Mouse (Mus musculus) CH12.LX (cell line): ENCODE data around the gene Fam171a1. TPM values are rescaled to one million over a fixed set of nuclear protein-coding genes. Genes with fewer than 3 reads are reported as not detected.

Experiments
- DNase-seq: peaks from one replicate; pipeline ENCODE4 v3.0.0-alpha.2; 2013; ENCODE audit errors: extremely low read depth
- H3K27ac ChIP-seq: 2 replicates; pipeline ENCODE4 v1.5.1; 2012; ENCODE audit warnings: low read depth, mild to moderate bottlenecking, control low read depth, moderate library complexity; ENCODE audit not compliant: insufficient read depth
- H3K27me3 ChIP-seq: replicated peaks from 2 replicates; pipeline ENCODE3; 2012; ENCODE audit warnings: inconsistent platforms
- H3K36me3 ChIP-seq, 2 experiments: replicated peaks in 1 of 2; 2 replicates each; pipeline versions ENCODE3 to v1.6.1; 2012; ENCODE audit warnings: inconsistent platforms in 1 of 2, low read length in 1 of 2, mild to moderate bottlenecking in 1 of 2, mixed read lengths in 1 of 2, moderate library complexity in 1 of 2; ENCODE audit not compliant: control insufficient read depth in 1 of 2, insufficient read depth in 1 of 2
- H3K4me1 ChIP-seq, 2 experiments: 2 replicates each; pipeline ENCODE4 v1.6.1; 2012; ENCODE audit warnings: inconsistent platforms in 1 of 2, moderate library complexity in 1 of 2; ENCODE audit not compliant: insufficient read depth in 2 of 2, control insufficient read depth in 1 of 2
- H3K4me2 ChIP-seq: 2 replicates; pipeline ENCODE4 v1.6.1; 2012; ENCODE audit warnings: low read depth, mild to moderate bottlenecking, control low read depth; ENCODE audit not compliant: poor library complexity, insufficient read depth, severe bottlenecking
- H3K4me3 ChIP-seq, 3 experiments: fragments of 150-350 bp in 1 of 3; sonication (generic) in 1 of 3; replicated peaks in 1 of 3; 2 replicates each; pipeline versions ENCODE3 to v1.5.1; 2011 to 2012; ENCODE audit warnings: low read depth in 2 of 3, low read length in 2 of 3, mild to moderate bottlenecking in 2 of 3, moderate library complexity in 2 of 3, control low read depth in 1 of 3, improper control_type of control experiment in 1 of 3, inconsistent platforms in 1 of 3, mixed read lengths in 1 of 3; ENCODE audit not compliant: poor library complexity in 1 of 3
- H3K79me2 ChIP-seq: replicated peaks from 2 replicates; pipeline ENCODE4 v1.6.1; 2012; ENCODE audit warnings: mild to moderate bottlenecking, moderate library complexity; ENCODE audit not compliant: control insufficient read depth, poor library complexity, insufficient read depth, severe bottlenecking; ENCODE audit errors: extremely low read depth
- H3K9ac ChIP-seq: 2 replicates; pipeline ENCODE4 v1.6.1; 2012; ENCODE audit warnings: low read depth, mild to moderate bottlenecking, control low read depth, moderate library complexity; ENCODE audit not compliant: insufficient read depth
- H3K9me3 ChIP-seq: replicated peaks from 2 replicates; pipeline ENCODE3; 2012; ENCODE audit warnings: low read length, inconsistent platforms, mixed read lengths
- CHD2 ChIP-seq: IDR thresholded peaks from 2 replicates; pipeline ENCODE4 v1.6.1; 2011; ENCODE audit warnings: low read length, improper control_type of control experiment
- E2F4 ChIP-seq: IDR thresholded peaks from 2 replicates; pipeline ENCODE4 v1.6.1; 2011; ENCODE audit warnings: low read depth, low read length, improper control_type of control experiment; ENCODE audit not compliant: insufficient replicate concordance
- ELF1 ChIP-seq: IDR thresholded peaks from 2 replicates; pipeline ENCODE4 v1.6.1; 2014; ENCODE audit warnings: low read depth, mild to moderate bottlenecking, inconsistent platforms, low read length, improper control_type of control experiment
- ETS1 ChIP-seq: conservative IDR thresholded peaks from 2 replicates; pipeline ENCODE4 v1.6.1; 2012; ENCODE audit warnings: low read depth, mild to moderate bottlenecking, inconsistent platforms, low read length, improper control_type of control experiment, moderate library complexity
- GABPA ChIP-seq: IDR thresholded peaks from 2 replicates; pipeline ENCODE4 v1.6.1; 2012; ENCODE audit warnings: low read depth, low read length, improper control_type of control experiment, inconsistent platforms; ENCODE audit not compliant: insufficient replicate concordance
- KAT2A ChIP-seq: IDR thresholded peaks from 2 replicates; pipeline ENCODE4 v1.6.1; 2012; ENCODE audit warnings: low read length, improper control_type of control experiment, inconsistent platforms; ENCODE audit not compliant: insufficient replicate concordance
- MAFK ChIP-seq: IDR thresholded peaks from 2 replicates; pipeline ENCODE4 v1.6.1; 2011; ENCODE audit warnings: low read length, improper control_type of control experiment; ENCODE audit not compliant: insufficient replicate concordance
- MAX ChIP-seq: IDR thresholded peaks from 2 replicates; pipeline ENCODE4 v1.6.1; 2011; ENCODE audit warnings: low read length, improper control_type of control experiment
- MXI1 ChIP-seq: IDR thresholded peaks from 2 replicates; pipeline ENCODE4 v1.6.1; 2011; ENCODE audit warnings: mild to moderate bottlenecking, low read depth, low read length, improper control_type of control experiment
- MYC ChIP-seq: IDR thresholded peaks from 2 replicates; pipeline ENCODE4 v1.6.1; 2011; ENCODE audit warnings: low read depth, mild to moderate bottlenecking, improper control_type of control experiment, low read length
- NELFE ChIP-seq: IDR thresholded peaks from 2 replicates; pipeline ENCODE4 v1.6.1; 2011; ENCODE audit warnings: low read depth, low read length, improper control_type of control experiment
- NRF1 ChIP-seq: IDR thresholded peaks from 2 replicates; pipeline ENCODE4 v1.6.1; 2014; ENCODE audit warnings: low read depth, mild to moderate bottlenecking, inconsistent platforms, low read length, improper control_type of control experiment, moderate library complexity
- RAD21 ChIP-seq: IDR thresholded peaks from 2 replicates; pipeline ENCODE4 v1.6.1; 2011; ENCODE audit warnings: low read depth, mild to moderate bottlenecking, low read length, improper control_type of control experiment, moderate library complexity
- RCOR1 ChIP-seq: conservative IDR thresholded peaks from 2 replicates; pipeline ENCODE4 v1.6.1; 2012; ENCODE audit warnings: low read depth, mild to moderate bottlenecking, inconsistent platforms, low read length, improper control_type of control experiment
- SIN3A ChIP-seq: IDR thresholded peaks from 2 replicates; pipeline ENCODE4 v1.6.1; 2012; ENCODE audit warnings: low read length, improper control_type of control experiment, inconsistent platforms
- TBP ChIP-seq: conservative IDR thresholded peaks from 2 replicates; pipeline ENCODE4 v1.6.1; 2011; ENCODE audit warnings: low read depth, low read length, improper control_type of control experiment
- TCF12 ChIP-seq: IDR thresholded peaks from 2 replicates; pipeline ENCODE4 v1.6.1; 2014; ENCODE audit warnings: low read depth, mild to moderate bottlenecking, inconsistent platforms, low read length, improper control_type of control experiment
- UBTF ChIP-seq: IDR thresholded peaks from 2 replicates; pipeline ENCODE4 v1.6.1; 2012; ENCODE audit warnings: low read depth, mild to moderate bottlenecking, inconsistent platforms, low read length, improper control_type of control experiment, moderate library complexity
- USF1 ChIP-seq: IDR thresholded peaks from 2 replicates; pipeline ENCODE4 v1.6.1; 2014; ENCODE audit warnings: low read depth, mild to moderate bottlenecking, inconsistent platforms, low read length, improper control_type of control experiment
- ZC3H11A ChIP-seq: IDR thresholded peaks from 2 replicates; pipeline ENCODE4 v1.6.1; 2012; ENCODE audit warnings: low read depth, mild to moderate bottlenecking, inconsistent platforms, low read length, improper control_type of control experiment
- ZKSCAN1 ChIP-seq: IDR thresholded peaks from 2 replicates; pipeline ENCODE4 v1.6.1; 2012; ENCODE audit warnings: low read depth, inconsistent platforms, low read length, improper control_type of control experiment, borderline replicate concordance
- dilution Hi-C: fragments of 300-500 bp; cut with MboI; formaldehyde crosslinking; loops from 2 replicates; pipeline ENCODE4 v1.14.3; 2020; ENCODE audit warnings: low sequenced_read_pairs; ENCODE audit not compliant: extremely low pct_unique_long_range_greater_than_20kb, extremely low pct_ligation_motif_present
- in situ Hi-C: fragments of 300-500 bp; cut with MboI; formaldehyde crosslinking; loops from 3 replicates; pipeline ENCODE4 v1.14.3; 2019; ENCODE audit warnings: low sequenced_read_pairs, low pct_ligation_motif_present, low pct_unique_long_range_greater_than_20kb, mixed read lengths
- polyA plus RNA-seq: library from polyadenylated mRNA; unstranded; fragments of >175 nt; gene quantifications from 2 replicates; pipeline ENCODE4 v1.2.1, GENCODE M21; 2012; ENCODE audit warnings: low read depth; ENCODE audit not compliant: insufficient read length
- total RNA-seq, 2 experiments: library from RNA; depleted of rRNA; stranded (reverse); fragments of 300-350 nt in 1 of 2; fragments of >200 nt in 1 of 2; gene quantifications; 2 replicates each; pipeline ENCODE4 v1.2.3; 2012 to 2014

The Fam171a1 gene
- total and polyA plus RNA-seq, 3 experiments, result 0.59 to 3.2 (median 1.8) TPM

DNA sequence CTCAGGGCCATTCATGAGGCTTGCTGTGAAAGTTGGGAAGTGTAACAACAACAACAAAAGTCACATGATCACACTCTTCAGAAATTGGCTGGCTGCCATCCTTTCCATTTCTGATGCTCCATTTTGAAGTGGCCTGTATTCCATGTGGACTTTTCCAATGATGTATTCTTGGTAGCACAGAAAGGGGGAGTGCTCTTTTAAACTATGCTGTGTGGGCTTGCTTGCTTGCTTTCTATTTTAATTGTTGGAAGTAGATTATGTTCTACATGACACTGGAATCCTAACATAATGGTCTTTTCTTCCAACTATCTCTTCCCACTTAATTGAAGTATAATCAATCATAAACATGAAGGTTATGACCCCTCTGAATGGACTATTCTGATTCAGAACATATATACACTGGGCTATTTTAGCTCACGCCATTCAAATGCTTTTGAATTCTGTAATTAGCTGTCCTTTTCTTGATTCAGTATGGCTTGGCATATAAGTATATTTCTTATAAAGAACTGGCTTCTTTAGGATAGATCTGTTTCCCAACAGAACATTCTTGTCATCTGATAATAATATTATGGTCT is 40.2 kb downstream of the Fam171a1 start:
- Histone ChIP-seq H3K4me1 (no peaks in the 10 kb centered on the region), H3K27me3 (no peaks in the 10 kb centered on the region), H3K79me2 (no peaks in the 10 kb centered on the region), H3K4me3 (no peak overlapping the region), H3K4me2 (no peak overlapping the region), H3K9ac (no peak overlapping the region), H3K36me3 (no peaks in the 10 kb centered on the region), H3K9me3 (no peaks in the 10 kb centered on the region), H3K27ac (no peak overlapping the region)
- TF ChIP-seq ZC3H11A (no peak), CHD2 (no peak), MAX (no peak), NRF1 (no peak), MAFK (no peak), MYC (no peak), RCOR1 (no peak), E2F4 (no peak)
- dilution Hi-C loops (no loop called here), in situ Hi-C loops (no loop called here)
- DNase-seq, result no peak

DNA sequence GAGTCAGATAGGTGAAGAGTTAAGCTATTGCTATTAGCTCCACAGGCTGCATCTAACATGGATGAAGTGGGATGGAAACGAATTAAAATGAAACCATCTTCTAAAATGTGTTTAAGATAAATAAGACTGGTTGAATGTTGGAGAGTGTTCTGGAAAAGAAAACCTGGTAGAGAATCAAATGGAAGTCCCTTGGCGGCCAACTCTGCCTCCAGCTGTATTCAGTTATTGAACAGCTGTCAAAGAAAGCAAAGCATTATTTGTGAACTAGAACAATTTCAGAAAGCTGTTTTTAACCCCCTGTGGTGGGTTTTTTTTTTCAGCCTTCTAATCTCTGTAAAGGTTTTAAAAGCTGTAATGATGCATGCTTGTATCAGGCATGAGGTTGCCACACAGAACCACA is 41.0 kb downstream of the Fam171a1 start:
- H3K9ac ChIP-seq, result no peak overlapping the region
- H3K27ac ChIP-seq, result no peak overlapping the region
- dilution Hi-C loops, result no loop called here
- no peaks in the 10 kb centered on the region for H3K27me3 ChIP-seq
- no peak overlapping the region for H3K4me3 ChIP-seq
- H3K4me1 ChIP-seq, result no peaks in the 10 kb centered on the region
- no peaks in the 10 kb centered on the region for H3K36me3 ChIP-seq
- H3K79me2 ChIP-seq, result no peaks in the 10 kb centered on the region
- no peak for DNase-seq
- in situ Hi-C loops, result no loop called here
- H3K4me2 ChIP-seq, result no peak overlapping the region
- no peak for TF ChIP-seq RCOR1
- no peaks in the 10 kb centered on the region for H3K9me3 ChIP-seq

DNA sequence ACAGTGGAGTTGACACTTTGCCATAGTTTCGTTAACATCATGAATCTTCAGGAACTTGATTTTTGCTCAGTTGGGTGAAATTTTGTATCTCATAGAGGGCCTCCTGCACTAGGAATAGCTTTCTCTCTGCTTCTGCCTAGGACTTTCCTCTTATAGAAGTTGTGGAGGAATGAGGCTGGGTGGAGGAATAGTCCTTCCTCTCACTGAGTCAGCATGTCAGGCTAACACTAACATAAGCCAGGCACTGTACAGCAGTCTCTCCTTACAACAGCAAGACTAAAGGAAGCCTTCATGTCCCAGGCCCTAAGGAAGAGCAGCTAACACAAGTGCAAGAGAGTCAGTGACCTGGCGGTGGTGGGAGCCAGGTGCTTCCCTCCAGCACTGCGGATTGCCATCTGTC is 43.0 kb downstream of the Fam171a1 start:
- no peaks in the 10 kb centered on the region for H3K79me2 ChIP-seq
- H3K4me1 ChIP-seq, result peaks cover 0 to 10% of the 10 kb centered on the region in 2 experiments; a peak in 2 of 4 replicates
- no peak overlapping the region for H3K4me3 ChIP-seq
- H3K27me3 ChIP-seq, result no peaks in the 10 kb centered on the region
- no peak overlapping the region for H3K4me2 ChIP-seq
- dilution Hi-C loops, result no loop called here
- H3K9me3 ChIP-seq, result no peaks in the 10 kb centered on the region
- H3K36me3 ChIP-seq, result no peaks in the 10 kb centered on the region
- no peak for TF ChIP-seq SIN3A
- TF ChIP-seq ETS1, result no peak
- TF ChIP-seq USF1, result no peak
- no peak for TF ChIP-seq TBP
- no peak for TF ChIP-seq CHD2
- no peak for TF ChIP-seq NELFE
- no peak for TF ChIP-seq ZKSCAN1
- no peak for TF ChIP-seq TCF12
- no peak for TF ChIP-seq MAFK
- TF ChIP-seq RAD21, result no peak
- no peak for TF ChIP-seq MXI1
- TF ChIP-seq GABPA, result no peak
- no peak for TF ChIP-seq NRF1
- TF ChIP-seq UBTF, result no peak
- no peak for TF ChIP-seq ELF1
- TF ChIP-seq KAT2A, result no peak
- TF ChIP-seq, all 38 proteins: peak for 0
- H3K9ac ChIP-seq, result no peak overlapping the region
- in situ Hi-C loops, result no loop called here
- H3K27ac ChIP-seq, result no peak overlapping the region
- DNase-seq, result no peak
